Mouse (Mus musculus) gastrocnemius, adult 2 months (tissue): ENCODE measurements around the gene Scamp4. TPM values are rescaled to one million over a fixed set of nuclear protein-coding genes. Genes with fewer than 3 reads are reported as not detected.
A peak's percentile ranks its signal among the peaks of the same experiment; 100 is the strongest.

Experiments
- DNase-seq: peaks from one replicate; pipeline ENCODE4 v3.0.0; 2022
- H3K27ac ChIP-seq: fragments of 200-600 bp; 2 replicates; pipeline ENCODE4 v1.8.1; 2022; ENCODE audit warnings: mild to moderate bottlenecking
- H3K4me3 ChIP-seq: fragments of 200-600 bp; 2 replicates; pipeline ENCODE4 v1.8.1; 2022; ENCODE audit warnings: mild to moderate bottlenecking, moderate library complexity
- CTCF ChIP-seq: fragments of 200-600 bp; IDR thresholded peaks from 2 replicates; pipeline ENCODE4 v1.8.1; 2022; ENCODE audit warnings: antibody characterized with exemption, mild to moderate bottlenecking, moderate library complexity
- intact Hi-C: fragments of 180-260 bp; cut with DNase I; formaldehyde crosslinking; loops from one replicate; pipeline ENCODE4 v1.15.1; 2025
- long read RNA-seq, 2 experiments: library from polyadenylated mRNA; stranded (forward); transcript quantifications; one replicate each; pipeline ENCODE4 v2.0.0; 2021
- total RNA-seq, 2 experiments: library from RNA; stranded (reverse); gene quantifications; 2 replicates each; pipeline ENCODE4 v1.2.3; 2021

Gene Scamp4
- 10 to 100 TPM; 17.0 to 17.5 TPM for total RNA-seq
- long read RNA-seq, experiment 1, transcript Scamp4-201 (7 exons, 1,804 nt) = major isoform, 44 of 54 reads
- long read RNA-seq, experiment 1, partial matches to known transcripts = 2 of 54 reads
- long read RNA-seq, experiment 1, other reads (novel, unspliced or antisense) = 5 of 54 reads
- long read RNA-seq, experiment 2, transcript Scamp4-201 (7 exons, 1,804 nt) = major isoform, 61 of 76 reads
- long read RNA-seq, experiment 2, partial matches to known transcripts = 4 of 76 reads
- long read RNA-seq, experiment 2, other reads (novel, unspliced or antisense) = 4 of 76 reads

DNA sequence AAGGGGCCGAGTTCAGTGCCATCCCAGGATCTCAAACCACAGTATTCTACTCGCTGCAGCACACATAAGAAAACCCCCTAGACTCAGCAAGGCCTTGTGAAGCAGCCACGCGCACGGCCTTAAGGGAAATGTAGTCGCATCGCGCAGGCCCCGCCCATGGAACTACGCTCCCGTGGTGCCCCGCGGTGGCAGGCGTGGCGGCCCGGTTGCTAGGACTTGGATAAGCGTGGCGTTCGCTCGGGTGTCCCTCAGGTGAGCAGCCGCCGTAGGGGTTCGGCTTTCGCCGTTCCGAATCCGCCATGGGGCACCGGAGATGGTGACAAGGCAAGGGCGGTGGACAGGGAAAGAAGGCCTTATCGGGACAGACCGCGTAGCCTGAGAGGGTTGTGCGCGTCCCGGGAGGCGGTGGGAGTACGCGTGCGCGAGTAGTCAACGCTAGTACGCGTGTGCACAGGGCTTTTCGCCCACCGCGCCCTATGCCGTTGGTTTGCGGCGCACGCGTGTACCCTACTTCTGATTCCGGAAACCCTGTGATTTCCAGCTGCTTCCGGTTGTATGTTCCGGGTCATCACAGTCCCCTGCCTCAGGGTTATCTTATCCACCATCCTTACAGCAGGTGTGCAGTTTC is at the start of gene Scamp4, which contains the start of gene Adat3:
TSS of gene Scamp4 (plus strand) at position 175 of the 628 bp plus-strand sequence.
TSS of gene Adat3 (plus strand) at position 183 of the 628 bp plus-strand sequence.
- DNase-seq = peak; percentile 96
- intact Hi-C loops = no loop called here
- peak within 1 kb of the TSS; percentile 94 for H3K27ac ChIP-seq
- H3K4me3 ChIP-seq = peak within 1 kb of the TSS; percentile 96
- TF ChIP-seq CTCF = no peak

DNA sequence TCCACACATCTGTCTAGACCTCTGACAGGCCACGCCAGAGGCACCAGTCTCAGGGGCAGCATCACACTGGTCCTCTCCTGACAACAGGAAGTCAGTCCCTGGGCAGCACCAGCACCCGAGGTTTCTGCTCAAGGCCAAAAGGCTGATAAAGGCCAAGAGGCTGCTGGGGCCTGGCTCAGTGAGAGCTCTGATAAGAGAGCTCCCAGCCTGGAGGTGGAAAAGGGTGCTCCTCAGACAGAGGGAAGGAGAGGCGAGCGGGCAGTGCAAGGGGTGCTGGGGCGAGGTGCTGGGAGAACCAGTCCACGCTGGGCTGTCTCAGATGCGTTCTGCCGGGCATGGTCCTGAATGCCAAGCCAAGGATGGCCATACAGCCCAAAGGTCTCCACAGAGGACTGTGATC is 49.1 kb upstream of the Scamp4 start:
- intact Hi-C loops = loop anchor here (5.0 kb wide), 1 partner anchor 41 kb away; no protein-coding TSS in a partner anchor

DNA sequence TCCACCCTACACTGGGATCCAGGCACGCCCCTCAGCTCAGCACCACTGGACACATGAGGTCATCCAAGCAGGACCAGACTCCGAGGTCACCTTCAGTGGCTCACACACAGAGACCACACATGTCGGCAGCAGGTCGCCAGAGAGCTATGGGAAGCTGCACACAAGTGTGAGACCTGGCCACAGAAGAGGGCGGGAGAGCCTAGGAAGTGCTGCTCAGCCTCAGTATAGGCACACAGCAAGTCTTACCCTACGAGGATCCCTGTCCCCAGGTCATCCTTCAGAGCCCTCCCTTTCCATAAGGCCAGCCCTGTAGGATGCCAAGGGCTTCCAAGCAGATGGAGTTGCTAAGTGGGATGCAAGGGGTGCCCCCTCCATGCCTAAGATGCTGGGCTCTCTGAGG is 48.7 kb upstream of the Scamp4 start:
- Histone ChIP-seq H3K27ac (no peak overlapping the region), H3K4me3 (no peak overlapping the region)
- intact Hi-C loops = loop anchor here (5.0 kb wide), 1 partner anchor 42 kb away; no protein-coding TSS in a partner anchor
- TF ChIP-seq CTCF = no peak
- DNase-seq = no peak

More for the DNA sequence above, 49.1 kb upstream of the Scamp4 start:
- H3K27ac ChIP-seq = no peak overlapping the region
- H3K4me3 ChIP-seq = no peak overlapping the region
- DNase-seq = no peak
- TF ChIP-seq CTCF = no peak

DNA sequence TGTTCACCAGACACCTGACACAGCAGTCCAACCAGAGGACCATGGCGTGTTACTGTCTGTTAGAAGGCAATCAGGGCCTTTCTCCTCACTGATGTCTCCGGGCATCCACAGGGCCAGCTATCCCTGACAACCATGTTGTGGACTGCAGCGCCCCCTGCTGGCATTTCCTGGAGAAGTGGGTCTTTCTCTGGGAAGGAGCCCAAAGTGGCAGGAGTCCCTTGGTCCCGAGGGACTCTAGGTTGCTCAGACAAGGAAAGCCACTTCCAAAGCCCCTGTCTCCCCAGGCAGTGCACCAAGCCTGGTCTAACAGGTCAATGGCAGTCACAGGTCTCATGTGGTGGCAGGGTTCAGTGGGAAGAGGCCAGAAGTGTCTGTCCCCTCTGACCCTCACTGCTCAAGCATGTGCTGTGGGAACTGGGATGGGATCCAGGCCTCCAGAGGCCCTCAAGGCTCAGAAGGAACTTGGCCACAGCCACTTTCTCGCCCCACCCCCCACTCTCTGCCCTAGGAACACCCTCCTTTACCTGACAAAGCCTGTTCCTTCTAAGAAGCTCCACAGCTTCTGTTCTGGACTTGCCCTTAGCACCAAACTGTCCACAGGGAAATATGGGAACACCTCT is 45.2 kb upstream of the Scamp4 start:
- peak overlapping the region; percentile 59 for H3K27ac ChIP-seq
- intact Hi-C loops = no loop called here
- DNase-seq = peak; percentile 80
- 0 out of 2 replicates have a peak overlapping the region, but pooled peaks have one; percentile 7 for H3K4me3 ChIP-seq
- TF ChIP-seq CTCF = peak; percentile 80

DNA sequence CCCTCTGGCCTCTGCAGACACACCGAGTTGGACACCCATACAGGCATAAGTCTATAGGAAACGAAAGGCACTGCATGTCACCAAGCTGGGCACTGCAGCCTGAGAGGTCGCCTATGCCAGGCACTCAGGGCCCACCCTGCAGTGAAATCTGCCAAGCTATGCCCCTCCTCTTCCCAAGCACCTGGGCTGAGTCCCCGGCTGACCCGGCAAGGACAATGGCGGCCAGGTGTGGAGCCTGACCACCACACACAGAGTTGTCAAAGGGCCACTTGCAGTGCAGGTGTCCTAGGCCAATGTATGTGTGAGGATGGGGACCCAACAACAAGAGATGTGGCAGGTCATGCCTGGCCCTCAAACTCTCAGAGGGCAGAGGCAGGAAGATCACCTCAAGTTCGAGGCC is 43.2 kb upstream of the Scamp4 start:
- no peak for TF ChIP-seq CTCF
- no peak overlapping the region for H3K27ac ChIP-seq
- DNase-seq = no peak
- intact Hi-C loops = no loop called here
- H3K4me3 ChIP-seq = peak overlapping the region; percentile 23

DNA sequence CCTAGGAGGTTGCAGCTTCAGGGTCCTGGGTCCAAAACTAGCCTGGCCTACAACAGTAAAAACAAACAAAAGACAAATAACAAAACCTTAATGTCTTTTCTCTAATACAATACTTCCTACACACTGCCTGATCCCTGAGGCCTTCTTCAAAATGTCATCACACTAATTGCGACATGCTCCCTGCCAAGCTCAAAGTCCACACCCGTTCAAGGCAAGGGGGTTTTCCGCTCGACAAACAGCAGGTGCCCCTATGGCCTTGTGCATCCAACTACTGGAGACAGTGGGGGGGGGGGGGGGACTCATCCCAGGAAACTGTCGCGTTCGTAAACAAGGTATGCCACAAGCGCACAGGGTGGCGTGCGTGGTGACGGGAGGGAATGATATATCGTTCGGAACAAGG is 42.1 kb upstream of the Scamp4 start:
- peak overlapping the region; percentile 97 for H3K27ac ChIP-seq
- intact Hi-C loops = no loop called here

DNA sequence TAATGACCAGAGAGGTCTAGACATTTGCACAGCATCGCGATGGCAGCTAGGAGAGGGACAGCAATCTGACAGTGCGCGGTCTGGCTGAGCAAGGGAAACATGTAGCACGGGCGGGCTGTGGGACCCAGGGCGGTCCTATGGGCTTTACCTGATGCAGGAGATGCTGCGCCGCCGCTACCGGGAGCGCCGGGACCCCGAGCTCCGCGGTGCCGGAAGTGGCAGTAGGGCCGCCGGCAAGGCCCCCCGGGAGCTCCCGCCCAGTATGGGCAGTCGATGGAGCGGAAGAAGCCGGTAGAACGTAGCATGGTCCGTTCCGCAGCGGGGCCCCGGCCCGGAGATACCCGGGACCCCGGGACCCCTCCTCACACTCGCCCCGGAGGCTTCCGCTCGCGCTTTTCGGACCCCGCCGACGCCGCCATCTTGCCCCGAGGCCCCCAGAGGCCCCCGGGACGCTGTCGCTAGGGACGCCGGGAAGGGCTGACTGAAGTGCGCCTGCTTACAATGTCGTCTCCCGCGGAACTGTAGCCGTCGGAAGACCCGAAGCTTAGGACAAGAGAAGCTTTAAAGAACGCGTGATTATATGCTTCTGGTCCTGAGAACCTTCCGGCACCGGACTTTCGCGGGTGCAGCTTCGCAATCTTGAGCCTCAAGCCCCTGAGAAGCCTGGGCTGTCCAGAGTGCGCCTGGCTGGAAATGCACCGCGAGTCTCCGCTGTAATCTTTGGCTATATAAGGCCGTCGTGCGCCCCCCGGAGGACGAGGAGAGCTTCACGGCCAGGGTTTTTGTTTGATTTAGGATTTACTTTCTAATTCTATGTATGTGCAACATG is 41.3 kb upstream of the Scamp4 start, which contains the start of gene Rexo1:
TSS of gene Rexo1 (minus strand) at position 445 of the 829 bp plus-strand sequence.
- peak within 1 kb of the TSS; percentile 81 for H3K4me3 ChIP-seq
- DNase-seq = peak; percentile 94
- intact Hi-C loops = no loop called here
- H3K27ac ChIP-seq = peak within 1 kb of the TSS; percentile 97
- peak; percentile 81 for TF ChIP-seq CTCF

More for the DNA sequence above, 42.1 kb upstream of the Scamp4 start:
- no peak for TF ChIP-seq CTCF
- H3K4me3 ChIP-seq = peak overlapping the region; percentile 81
- DNase-seq = no peak

DNA sequence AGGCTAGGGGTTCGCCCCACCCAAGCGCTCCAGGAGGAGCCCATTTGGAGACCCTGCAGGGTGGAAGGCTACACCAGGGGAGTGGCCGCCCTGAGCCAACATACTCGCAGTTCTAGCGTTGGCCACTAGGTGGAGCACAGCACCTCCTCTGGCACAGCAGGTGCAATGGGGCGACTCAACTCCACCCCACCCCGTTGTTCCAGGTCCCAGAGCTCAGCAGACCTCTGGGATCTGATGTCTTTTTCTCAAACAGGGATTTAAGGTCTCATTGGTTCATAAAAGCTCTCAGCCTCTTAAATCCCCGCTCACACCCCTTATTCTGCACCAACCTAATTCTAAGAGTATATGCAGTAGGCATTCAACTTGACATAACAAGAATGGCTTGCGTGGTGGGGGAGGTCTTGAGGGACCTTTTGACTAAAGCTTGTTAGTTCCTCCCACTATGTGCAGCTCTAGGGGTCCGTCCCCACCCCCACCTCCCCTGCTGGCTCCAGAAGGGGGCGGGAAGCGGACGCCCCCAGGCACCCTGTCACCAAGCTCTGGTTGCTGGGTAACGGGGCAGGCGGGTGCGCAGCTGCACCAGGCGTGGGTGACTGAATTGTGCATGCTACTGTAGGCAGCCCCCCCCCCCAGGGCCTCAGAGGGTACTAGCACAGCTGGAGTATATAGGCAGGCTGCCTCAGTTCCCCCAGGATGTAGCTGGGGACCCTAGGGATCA is 36.1 kb upstream of the Scamp4 start:
- Histone ChIP-seq H3K27ac (no peak overlapping the region), H3K4me3 (no peak overlapping the region)
- intact Hi-C loops = no loop called here
- peak; percentile 90 for DNase-seq
- TF ChIP-seq CTCF = no peak; the same call in 1 of the 2 replicates

DNA sequence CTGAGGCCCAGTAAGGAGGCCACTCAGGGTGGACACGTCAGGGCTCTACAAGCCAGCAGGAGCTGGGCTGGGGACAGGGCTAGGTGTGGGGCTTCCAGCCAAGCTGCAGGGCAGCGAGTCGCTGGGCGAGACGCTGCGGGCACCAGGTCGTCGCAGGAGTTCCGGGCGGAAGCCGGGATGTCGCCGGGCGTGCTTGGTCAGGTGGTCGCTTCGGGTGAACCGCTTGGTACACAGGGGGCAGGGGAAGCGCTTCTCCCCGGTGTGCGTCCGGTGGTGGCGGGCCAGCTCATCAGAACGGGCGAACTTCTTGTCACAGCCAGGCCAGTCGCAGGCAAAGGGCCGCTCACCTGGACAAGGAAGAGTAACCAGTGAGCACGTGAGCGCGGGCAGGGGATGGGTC is 33.8 kb upstream of the Scamp4 start:
- DNase-seq = no peak
- Histone ChIP-seq H3K27ac (peak overlapping the region; percentile 80; the same call in 1 of the 2 replicates), H3K4me3 (no peak overlapping the region)
- no peak for TF ChIP-seq CTCF
- intact Hi-C loops = no loop called here

DNA sequence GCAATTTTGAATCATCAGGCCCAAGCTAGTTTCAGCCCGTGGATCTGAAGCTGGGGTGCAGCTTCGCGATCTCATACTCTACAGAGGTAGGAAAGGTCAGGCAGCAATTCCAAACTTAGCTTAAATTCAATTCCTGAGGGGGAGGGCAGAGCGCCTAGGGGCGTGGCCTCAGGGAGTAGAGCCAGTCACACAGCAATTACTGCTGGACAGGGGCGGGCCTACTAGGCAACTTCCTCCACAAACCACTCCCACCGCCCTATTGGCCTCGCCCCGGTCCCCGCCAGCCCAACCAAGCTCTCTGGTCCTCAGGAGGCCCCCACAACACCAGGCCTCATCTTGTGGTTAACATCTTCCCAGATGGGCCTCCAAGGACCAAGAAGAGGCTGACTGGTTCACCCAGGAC is 33.0 kb upstream of the Scamp4 start:
- intact Hi-C loops = no loop called here
- Histone ChIP-seq H3K27ac (peak overlapping the region; percentile 80), H3K4me3 (peak overlapping the region; percentile 66)
- no peak for TF ChIP-seq CTCF
- DNase-seq = peak; percentile 89

DNA sequence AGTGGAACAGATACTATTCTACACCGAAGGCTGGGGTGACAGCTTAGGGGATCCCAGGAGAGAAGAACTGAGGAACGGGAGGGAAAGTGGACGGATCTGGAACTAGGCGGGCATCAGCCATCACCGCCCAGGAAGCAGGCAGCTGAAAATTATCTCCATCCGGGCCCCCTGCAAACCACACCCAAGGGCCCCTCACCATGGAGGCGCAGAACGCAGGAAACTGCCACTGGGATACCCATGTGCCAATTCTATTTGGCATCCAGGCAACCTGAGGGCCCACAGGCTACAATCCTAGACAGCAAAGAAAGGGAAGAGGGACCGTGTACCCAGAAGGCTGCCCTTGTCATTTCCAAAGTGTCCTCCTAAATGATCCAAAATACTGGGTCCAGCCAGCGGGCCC is 32.3 kb upstream of the Scamp4 start:
- peak overlapping the region; percentile 66; the same call in 1 of the 2 replicates for H3K4me3 ChIP-seq
- TF ChIP-seq CTCF = no peak

More for the DNA sequence above, 32.3 kb upstream of the Scamp4 start:
- peak overlapping the region; percentile 1 for H3K27ac ChIP-seq
- DNase-seq = no peak
- intact Hi-C loops = no loop called here
